Mouse (Mus musculus) ES-E14 (cell line): ENCODE measurements around the gene Cdh3.

Source experiments
- CHD2 ChIP-seq: IDR thresholded peaks from 2 replicates; pipeline ENCODE4 v1.6.1; 2014; ENCODE audit warnings: mild to moderate bottlenecking, low read depth, low read length, inconsistent platforms
- HCFC1 ChIP-seq: IDR thresholded peaks from 2 replicates; pipeline ENCODE4 v1.6.1; 2012; ENCODE audit warnings: low read length, inconsistent platforms, borderline replicate concordance; ENCODE audit not compliant: insufficient read depth
- MAFK ChIP-seq: IDR thresholded peaks from 2 replicates; pipeline ENCODE4 v1.6.1; 2014; ENCODE audit warnings: mild to moderate bottlenecking, low read depth, low read length, inconsistent platforms; ENCODE audit not compliant: insufficient read depth
- ZC3H11A ChIP-seq: IDR thresholded peaks from 2 replicates; pipeline ENCODE4 v1.6.1; 2012; ENCODE audit warnings: low read depth, mild to moderate bottlenecking, inconsistent platforms, low read length, borderline replicate concordance

DNA sequence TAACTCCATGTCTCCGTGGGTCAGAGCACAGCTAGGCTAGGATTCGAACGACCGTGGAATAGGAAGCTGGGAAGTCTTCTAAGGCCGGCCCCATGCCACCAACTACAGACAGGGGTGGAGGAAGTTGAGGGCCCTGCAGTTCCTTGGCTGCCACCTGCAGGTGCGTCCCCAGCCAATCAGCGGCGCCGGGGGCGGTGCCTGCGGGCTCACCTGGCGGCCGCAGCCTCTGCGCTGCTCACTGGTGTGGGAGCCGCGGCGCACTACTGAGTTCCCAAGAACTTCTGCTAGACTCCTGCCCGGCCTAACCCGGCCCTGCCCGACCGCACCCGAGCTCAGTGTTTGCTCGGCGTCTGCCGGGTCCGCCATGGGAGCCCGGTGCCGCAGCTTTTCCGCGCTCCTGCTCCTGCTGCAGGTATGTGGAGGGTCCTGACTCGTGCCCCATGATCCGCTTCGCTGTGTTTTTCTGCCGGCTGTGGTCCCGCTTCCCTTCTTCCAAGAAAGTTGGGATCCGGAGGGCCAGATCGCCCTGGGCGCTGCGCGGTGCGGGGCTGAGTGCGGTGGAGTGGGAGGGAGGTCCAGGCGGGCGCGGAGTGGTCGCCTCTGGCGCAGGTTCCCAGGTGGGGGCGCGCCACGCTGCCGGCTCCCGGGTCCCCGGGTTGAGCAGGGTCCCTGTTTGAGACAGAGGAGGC lies 92.6 kb downstream of the Cdh3 start, which contains the start of gene Cdh1:
- TF ChIP-seq HCFC1 (0 out of 2 replicates have a peak, but pooled peaks have one; percentile 24), CHD2 (no peak), MAFK (no peak), ZC3H11A (no peak)
